Mouse (Mus musculus) liver, adult 2 months (tissue): ENCODE data around the gene Pkd1l2.

Experiments
- CTCF ChIP-seq: fragments of 200-500 bp; IDR thresholded peaks from 2 replicates; pipeline ENCODE4 v1.5.1; 2011; ENCODE audit warnings: low read depth, low read length, control low read depth
- POLR2A ChIP-seq: fragments of 200-500 bp; IDR thresholded peaks from 2 replicates; pipeline ENCODE4 v1.6.1; 2011; ENCODE audit warnings: low read length, control low read depth; ENCODE audit not compliant: insufficient read depth; ENCODE audit errors: extremely low read depth

DNA sequence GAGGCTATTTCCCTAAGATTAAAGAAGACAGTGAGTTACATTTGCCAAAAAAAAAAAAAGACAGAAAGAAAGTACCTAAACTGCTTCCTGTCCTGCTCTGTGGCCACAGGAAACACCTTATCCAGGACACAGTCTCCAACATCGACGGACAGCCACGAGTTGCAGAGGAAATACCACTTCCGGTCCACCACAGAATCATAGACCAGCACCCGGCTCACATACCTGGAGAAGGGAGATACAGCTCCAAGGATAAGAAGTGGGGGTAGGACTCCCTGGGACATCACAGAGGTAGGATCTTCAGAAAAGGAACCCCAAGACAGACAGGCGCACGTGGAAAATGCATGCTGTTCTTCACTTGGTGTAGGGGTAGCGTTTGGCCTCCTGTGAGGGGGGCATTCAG is 49.6 kb downstream of the Pkd1l2 start:
- TF ChIP-seq CTCF = no peak
- TF ChIP-seq POLR2A = no peak
